Mouse (Mus musculus) adrenal gland, postnatal 10 days (tissue): ENCODE results near the gene Slc25a18. TPM values are rescaled to one million over a fixed set of nuclear protein-coding genes. Genes with fewer than 3 reads are reported as not detected.
"Not testable (repeated sequence)": the region's sequence is repeated elsewhere in the genome, so short reads cannot be mapped to it uniquely, and the experiment has no call there.

ENCODE experiments used
- DNase-seq: peaks from one replicate; pipeline ENCODE4 v3.0.0; 2021; ENCODE audit warnings: mixed read lengths
- total RNA-seq, 2 experiments: library from RNA; stranded (reverse); gene quantifications; 2 replicates each; pipeline ENCODE4 v1.2.3; 2021

The Slc25a18 gene
- total RNA-seq, 2 experiments from 2014 or later, result 0.75 to 0.91 TPM

GRCm38 (mm10) chr6:120798019-120798418 lies 24.6 kb downstream of the Slc25a18 start:
- DNase-seq, result no peak

- no peak for DNase-seq
Measured at GRCm38 (mm10) chr6:120798905-120799304, 25.5 kb downstream of the Slc25a18 start.

GRCm38 (mm10) chr6:120799581-120800041 lies 26.2 kb downstream of the Slc25a18 start:
- no peak for DNase-seq

- DNase-seq, result no peak
Measured at GRCm38 (mm10) chr6:120806999-120807737, 33.8 kb downstream of the Slc25a18 start.

GRCm38 (mm10) chr6:120807738-120808081 lies 34.3 kb downstream of the Slc25a18 start:
- no peak for DNase-seq

- not testable (repeated sequence) for DNase-seq
Measured at GRCm38 (mm10) chr6:120811999-120812398, 38.6 kb downstream of the Slc25a18 start.

- DNase-seq, result no peak
Measured at GRCm38 (mm10) chr6:120819294-120819693, 45.9 kb downstream of the Slc25a18 start.

- peak; percentile 63 for DNase-seq
Measured at GRCm38 (mm10) chr6:120820144-120820543, 46.8 kb downstream of the Slc25a18 start.

GRCm38 (mm10) chr6:120820941-120821340 lies 47.6 kb downstream of the Slc25a18 start:
- DNase-seq, result no peak

GRCm38 (mm10) chr6:120821715-120822114 lies 48.3 kb downstream of the Slc25a18 start:
- DNase-seq, result no peak

GRCm38 (mm10) chr6:120822307-120822928 lies 49.0 kb downstream of the Slc25a18 start, which contains the start of gene Atp6v1e1:
Gene Atp6v1e1 (minus strand): TSS chr6:120822793.
- peak; percentile 93 for DNase-seq

GRCm38 (mm10) chr6:120822937-120823614 lies 49.7 kb downstream of the Slc25a18 start:
- no peak for DNase-seq

- no peak for DNase-seq
Measured at GRCm38 (mm10) chr6:120830056-120830455, 56.7 kb downstream of the Slc25a18 start.

GRCm38 (mm10) chr6:120830866-120831608 lies 57.7 kb downstream of the Slc25a18 start:
- no peak for DNase-seq

- no peak for DNase-seq
Measured at GRCm38 (mm10) chr6:120832097-120832496, 58.7 kb downstream of the Slc25a18 start.

- no peak for DNase-seq
Measured at GRCm38 (mm10) chr6:120834766-120835321, 61.5 kb downstream of the Slc25a18 start.

GRCm38 (mm10) chr6:120835474-120836374 lies 62.3 kb downstream of the Slc25a18 start, which contains the start of gene Bcl2l13:
Gene Bcl2l13 (plus strand): TSS chr6:120836212.
- peak; percentile 100 for DNase-seq

- no peak for DNase-seq
Measured at GRCm38 (mm10) chr6:120836389-120837151, 63.2 kb downstream of the Slc25a18 start.

- DNase-seq, result no peak
Measured at GRCm38 (mm10) chr6:120837152-120837530, 63.8 kb downstream of the Slc25a18 start.

- no peak for DNase-seq
Measured at GRCm38 (mm10) chr6:120840258-120840657, 66.9 kb downstream of the Slc25a18 start.
